Mouse (Mus musculus): ENCODE measurements at regions not wholly inside any gene's neighbourhood (a gene's known extent, or its start where the extent isn't known, plus 50 kb on each side); places are given as distances from the start of the nearest gene placed in this dataset.
A peak's percentile ranks its signal among the peaks of the same experiment; 100 is the strongest.

- no peak overlapping the region for H3K4me3 ChIP-seq (ENCODE audit: low read depth, low read length)
- H3K27ac ChIP-seq (ENCODE audit: low read depth): no peak overlapping the region
- 65% methylated on average over 4 of the region's 4 CpGs for WGBS
- H3K4me2 ChIP-seq: no peak overlapping the region
- no peaks in the 10 kb centered on the region for H3K27me3 ChIP-seq (ENCODE audit: insufficient read depth, low read length)
- no peaks in the 10 kb centered on the region for H3K4me1 ChIP-seq (ENCODE audit: insufficient read depth)
- H3K9me3 ChIP-seq (ENCODE audit: low read depth, low read length): no peaks in the 10 kb centered on the region
- TF ChIP-seq CTCF (IDR thresholded peaks at IDR 0.05; ENCODE audit: low read depth): peak; percentile 34
- no peak for ATAC-seq (ENCODE audit: insufficient read depth)
- no peak overlapping the region for H3K9ac ChIP-seq
- DNase-seq: no peak
- H3K36me3 ChIP-seq (ENCODE audit: insufficient read depth): no peaks in the 10 kb centered on the region
Observed at GRCm38 (mm10) chr13:26457487-26458253, 312.3 kb downstream of the Hdgfl1 start.

DNA sequence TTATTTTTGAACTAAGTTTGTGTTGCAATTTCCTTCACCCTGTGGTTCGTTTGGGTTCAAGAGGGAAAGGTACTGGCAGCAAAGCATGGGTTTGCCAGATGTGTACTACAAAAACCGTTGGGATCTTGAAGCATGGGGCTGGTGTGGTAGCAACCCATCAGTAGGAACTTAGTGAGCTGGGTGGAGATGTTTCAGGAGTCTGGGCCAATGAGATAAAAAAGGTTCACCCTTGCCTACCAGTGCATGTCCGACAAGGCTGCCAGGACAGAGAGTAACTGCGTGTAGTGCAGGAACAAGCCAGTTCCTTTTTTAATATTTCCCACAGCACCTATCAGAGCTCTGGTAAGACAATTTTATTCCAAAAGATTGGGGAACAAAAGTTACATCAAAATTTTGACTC lies 343.3 kb downstream of the Hdgfl1 start:
- H3K4me3 ChIP-seq (ENCODE audit: low read depth, low read length): no peak overlapping the region
- no peak for TF ChIP-seq CTCF (IDR thresholded peaks at IDR 0.05; ENCODE audit: low read depth)
- H3K9ac ChIP-seq: no peak overlapping the region
- DNase-seq (no peak), ATAC-seq (ENCODE audit: insufficient read depth) (no peak)
- no peaks in the 10 kb centered on the region for H3K4me1 ChIP-seq (ENCODE audit: insufficient read depth)
- WGBS: 73% methylated on average over 4 of the region's 4 CpGs
- H3K27ac ChIP-seq (ENCODE audit: low read depth): no peak overlapping the region
- H3K9me3 ChIP-seq (ENCODE audit: low read depth, low read length): no peaks in the 10 kb centered on the region
- no peaks in the 10 kb centered on the region for H3K36me3 ChIP-seq (ENCODE audit: insufficient read depth)
- H3K27me3 ChIP-seq (ENCODE audit: insufficient read depth, low read length): no peaks in the 10 kb centered on the region
- no peak overlapping the region for H3K4me2 ChIP-seq

DNA sequence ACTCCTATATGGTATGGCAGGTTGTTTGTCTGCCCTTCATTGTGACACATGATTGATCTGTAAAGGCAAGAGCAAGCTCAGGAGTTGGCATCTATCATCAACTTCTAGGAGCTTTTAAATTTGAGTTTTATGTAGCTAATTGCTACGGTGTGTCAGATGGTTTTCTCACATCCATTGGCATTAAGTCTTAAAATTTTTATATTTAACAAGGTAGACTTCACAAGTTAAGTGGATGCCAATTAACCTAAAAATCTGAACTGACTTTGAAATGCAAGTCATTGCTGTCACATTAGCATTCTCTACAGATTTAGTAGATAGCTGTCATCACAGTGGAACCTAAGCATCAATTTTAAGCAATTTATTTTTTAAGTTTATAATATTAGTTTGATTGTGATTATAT lies 345.5 kb downstream of the Hdgfl1 start:
- Histone ChIP-seq H3K4me2 (no peak overlapping the region), H3K4me3 (ENCODE audit: low read depth, low read length) (no peak overlapping the region), H3K27ac (ENCODE audit: low read depth) (no peak overlapping the region), H3K27me3 (ENCODE audit: insufficient read depth, low read length) (no peaks in the 10 kb centered on the region), H3K9me3 (ENCODE audit: low read depth, low read length) (no peaks in the 10 kb centered on the region), H3K9ac (no peak overlapping the region), H3K4me1 (ENCODE audit: insufficient read depth) (no peaks in the 10 kb centered on the region), H3K36me3 (ENCODE audit: insufficient read depth) (no peaks in the 10 kb centered on the region)
- DNase-seq (no peak), ATAC-seq (ENCODE audit: insufficient read depth) (no peak)
- no peak for TF ChIP-seq CTCF (IDR thresholded peaks at IDR 0.05; ENCODE audit: low read depth)
- 92% methylated on average over 1 of the region's 1 CpGs for WGBS

- Histone ChIP-seq H3K27ac (ENCODE audit: low read depth) (no peak overlapping the region), H3K27me3 (ENCODE audit: insufficient read depth, low read length) (no peaks in the 10 kb centered on the region), H3K4me3 (ENCODE audit: low read depth, low read length) (no peak overlapping the region), H3K4me1 (ENCODE audit: insufficient read depth) (no peaks in the 10 kb centered on the region), H3K36me3 (ENCODE audit: insufficient read depth) (no peaks in the 10 kb centered on the region), H3K4me2 (no peak overlapping the region), H3K9ac (no peak overlapping the region), H3K9me3 (ENCODE audit: low read depth, low read length) (no peaks in the 10 kb centered on the region)
- ATAC-seq (ENCODE audit: insufficient read depth): no peak
- TF ChIP-seq CTCF (IDR thresholded peaks at IDR 0.05; ENCODE audit: low read depth): no peak
- DNase-seq: no peak
Observed at GRCm38 (mm10) chr13:26405757-26406156, 364.2 kb downstream of the Hdgfl1 start.

DNA sequence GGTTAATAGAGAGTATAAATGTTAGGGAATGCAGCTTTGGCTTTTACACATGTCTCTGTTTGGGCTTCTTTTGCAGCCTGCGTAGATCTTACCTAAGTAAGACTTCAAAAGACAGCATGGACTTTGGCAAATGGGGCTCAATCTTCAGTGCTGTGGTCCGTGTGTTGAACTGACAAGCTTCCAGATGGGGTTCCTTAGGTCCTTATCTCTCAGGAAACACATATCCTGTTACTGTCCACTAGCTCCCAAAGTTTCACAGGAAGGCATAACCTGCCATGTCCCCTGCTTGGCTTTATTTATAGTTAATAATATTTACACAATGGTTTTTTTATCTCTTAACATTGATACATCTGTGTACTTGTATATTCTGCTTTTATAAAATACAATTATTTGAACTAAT lies 365.3 kb downstream of the Hdgfl1 start:
- H3K27ac ChIP-seq (ENCODE audit: low read depth): no peak overlapping the region
- no peak overlapping the region for H3K4me3 ChIP-seq (ENCODE audit: low read depth, low read length)
- peak; percentile 36 for DNase-seq
- no peak overlapping the region for H3K4me2 ChIP-seq
- TF ChIP-seq CTCF (IDR thresholded peaks at IDR 0.05; ENCODE audit: low read depth): no peak
- no peak overlapping the region for H3K9ac ChIP-seq
- ATAC-seq (ENCODE audit: insufficient read depth): no peak
- no peaks in the 10 kb centered on the region for H3K9me3 ChIP-seq (ENCODE audit: low read depth, low read length)
- 58% methylated on average over 2 of the region's 2 CpGs for WGBS
- no peaks in the 10 kb centered on the region for H3K27me3 ChIP-seq (ENCODE audit: insufficient read depth, low read length)
- no peaks in the 10 kb centered on the region for H3K36me3 ChIP-seq (ENCODE audit: insufficient read depth)
- no peaks in the 10 kb centered on the region for H3K4me1 ChIP-seq (ENCODE audit: insufficient read depth)

DNA sequence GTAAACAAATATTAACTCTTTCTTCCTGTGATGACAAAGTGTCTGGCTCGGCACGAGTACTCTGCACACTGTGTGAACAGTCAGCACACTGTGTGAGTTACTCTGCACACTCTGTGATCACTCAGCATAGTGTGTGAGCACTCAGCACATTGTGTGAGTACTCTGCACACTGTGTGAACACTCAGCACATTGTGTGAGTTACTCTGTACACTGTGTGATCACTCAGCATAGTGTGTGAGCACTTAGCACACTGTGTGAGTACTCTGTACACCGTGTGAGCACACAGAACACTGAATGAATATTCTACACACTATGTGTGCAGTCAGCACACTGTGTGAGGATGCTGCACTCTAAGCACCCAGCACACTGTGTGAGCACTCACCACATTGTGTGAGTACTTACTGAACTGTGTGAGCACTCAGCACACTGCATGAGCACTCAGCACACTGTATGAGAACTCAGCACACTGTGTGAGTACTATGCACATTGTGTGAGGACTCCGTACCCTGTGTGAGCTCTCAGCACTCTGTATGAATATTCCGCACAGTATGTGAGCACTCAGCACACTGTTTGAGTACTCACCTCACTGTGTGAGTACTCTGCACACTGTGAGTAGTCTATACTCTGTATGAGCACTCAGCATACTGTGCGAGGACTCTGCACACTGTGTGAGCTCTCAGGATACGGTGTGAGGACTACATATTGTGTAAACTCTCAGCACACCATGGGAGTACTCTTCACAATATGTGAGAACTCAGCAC lies 381.9 kb downstream of the Hdgfl1 start:
- H3K4me3 ChIP-seq (ENCODE audit: low read depth, low read length): no peak overlapping the region
- H3K9me3 ChIP-seq (ENCODE audit: low read depth, low read length): no peaks in the 10 kb centered on the region
- H3K27ac ChIP-seq (ENCODE audit: low read depth): no peak overlapping the region
- no peaks in the 10 kb centered on the region for H3K36me3 ChIP-seq (ENCODE audit: insufficient read depth)
- H3K4me2 ChIP-seq: no peak overlapping the region
- no peak overlapping the region for H3K9ac ChIP-seq
- WGBS: 80% methylated on average over 7 of the region's 7 CpGs
- DNase-seq: no peak
- no peak for TF ChIP-seq CTCF (IDR thresholded peaks at IDR 0.05; ENCODE audit: low read depth)
- peak; percentile 63; the same call in 1 of the 2 replicates for ATAC-seq (ENCODE audit: insufficient read depth)
- 0 out of 2 replicates have a peak, but pooled peaks cover 3% of the 10 kb centered on the region for H3K4me1 ChIP-seq (ENCODE audit: insufficient read depth)
- no peaks in the 10 kb centered on the region for H3K27me3 ChIP-seq (ENCODE audit: insufficient read depth, low read length)

- Histone ChIP-seq H3K4me2 (no peak overlapping the region), H3K9me3 (ENCODE audit: low read depth, low read length) (no peaks in the 10 kb centered on the region), H3K4me3 (ENCODE audit: low read depth, low read length) (no peak overlapping the region), H3K27ac (ENCODE audit: low read depth) (no peak overlapping the region; the same call in 1 of the 2 replicates), H3K4me1 (ENCODE audit: insufficient read depth) (peaks cover 7% of the 10 kb centered on the region; the same call in 1 of the 2 replicates), H3K36me3 (ENCODE audit: insufficient read depth) (no peaks in the 10 kb centered on the region), H3K27me3 (ENCODE audit: insufficient read depth, low read length) (no peaks in the 10 kb centered on the region), H3K9ac (no peak overlapping the region)
- DNase-seq (peak; percentile 65), ATAC-seq (ENCODE audit: insufficient read depth) (no peak)
- WGBS: 28% methylated on average over 2 of the region's 2 CpGs
- TF ChIP-seq CTCF (IDR thresholded peaks at IDR 0.05; ENCODE audit: low read depth): no peak
Observed at GRCm38 (mm10) chr13:26382631-26383030, 387.3 kb downstream of the Hdgfl1 start.

Data from lung, embryonic 14.5 days (tissue).